Mouse (Mus musculus) embryonic fibroblast, embryonic 13.5 days (primary cell): ENCODE data around the gene Glrx3.

ENCODE experiments used
- CTCF ChIP-seq: IDR thresholded peaks from 2 replicates; pipeline ENCODE4 v1.5.1; 2011; ENCODE audit warnings: mild to moderate bottlenecking, control low read depth, low read length, moderate library complexity, borderline replicate concordance; ENCODE audit not compliant: insufficient read depth
- POLR2A ChIP-seq: IDR thresholded peaks from 2 replicates; pipeline ENCODE4 v1.6.1; 2011; ENCODE audit warnings: low read depth, mild to moderate bottlenecking, control low read depth, low read length, moderate library complexity

DNA sequence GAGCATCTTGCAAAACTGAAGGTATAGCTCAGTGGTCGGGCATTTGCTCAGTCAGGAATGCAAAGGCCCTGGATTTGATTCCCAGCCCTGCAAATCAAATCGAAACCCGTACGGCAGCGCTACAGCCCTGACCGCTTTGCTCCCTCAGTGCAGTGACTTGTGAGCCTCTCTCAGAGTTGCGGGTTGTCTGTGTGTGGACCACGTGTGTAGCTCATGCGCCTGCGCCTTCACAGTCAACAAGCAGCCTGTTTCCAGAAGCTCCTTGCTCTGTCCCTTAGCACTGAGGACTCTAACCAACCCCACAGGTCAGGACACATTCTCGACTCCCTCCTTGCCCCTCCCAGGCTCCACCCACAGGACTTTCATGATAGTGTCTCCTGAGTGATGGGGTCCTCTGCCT lies 46.6 kb downstream of the Glrx3 start:
- TF ChIP-seq POLR2A (no peak), CTCF (no peak)
